Mouse (Mus musculus) skeletal muscle tissue, adult 2 months (tissue): ENCODE results near the gene Trim44.

Source experiments
- DNase-seq: peaks from one replicate; pipeline ENCODE4 v3.0.0-alpha.2; 2012; ENCODE audit warnings: low read depth, low spot score

Trim44 gene

DNA sequence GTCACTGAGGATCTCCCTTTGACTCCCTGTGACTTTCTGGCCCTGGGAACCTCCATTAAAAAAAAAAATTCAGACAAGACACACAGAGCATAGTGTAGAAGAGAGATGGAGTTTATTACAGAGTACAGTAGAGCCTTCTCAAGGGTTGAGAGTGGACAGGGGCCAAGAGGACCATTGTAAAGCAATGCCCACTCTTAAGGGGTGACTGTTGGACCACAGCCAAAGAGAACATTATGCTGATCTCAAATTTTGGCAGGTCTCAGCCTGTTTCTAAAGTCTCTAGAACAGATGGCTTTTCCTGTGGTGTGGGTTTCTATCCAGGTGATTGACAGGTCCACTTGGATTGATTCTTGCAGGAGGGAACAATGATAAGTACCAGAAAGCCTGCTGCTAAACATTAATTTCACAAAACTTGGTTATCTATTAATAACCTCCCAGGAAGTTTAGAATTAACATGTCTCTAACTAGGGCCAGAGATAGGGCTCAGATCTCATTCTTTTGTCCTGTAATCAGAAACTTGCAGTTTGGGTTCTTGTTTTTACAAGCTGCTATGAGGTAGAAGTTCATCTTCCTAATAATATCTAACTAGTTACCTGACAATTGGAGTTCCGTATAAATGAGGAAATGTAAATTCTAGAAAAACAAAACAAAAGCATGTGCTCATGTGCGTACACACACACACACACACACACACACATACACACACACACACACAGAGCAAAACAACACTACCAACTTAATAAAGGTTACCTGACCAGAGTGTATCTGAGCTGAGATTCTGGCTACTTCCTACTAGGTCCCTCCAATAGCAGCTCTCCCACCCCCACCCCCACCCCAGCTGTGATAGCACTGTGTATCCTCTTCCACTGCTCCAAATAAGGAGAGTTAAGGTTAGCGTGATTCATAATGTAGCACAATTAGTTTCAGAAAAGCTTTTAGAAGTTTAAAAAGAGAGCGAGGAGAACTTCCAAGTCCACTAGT is 1.0 kb downstream of the Trim44 start:
- no peak for DNase-seq

DNA sequence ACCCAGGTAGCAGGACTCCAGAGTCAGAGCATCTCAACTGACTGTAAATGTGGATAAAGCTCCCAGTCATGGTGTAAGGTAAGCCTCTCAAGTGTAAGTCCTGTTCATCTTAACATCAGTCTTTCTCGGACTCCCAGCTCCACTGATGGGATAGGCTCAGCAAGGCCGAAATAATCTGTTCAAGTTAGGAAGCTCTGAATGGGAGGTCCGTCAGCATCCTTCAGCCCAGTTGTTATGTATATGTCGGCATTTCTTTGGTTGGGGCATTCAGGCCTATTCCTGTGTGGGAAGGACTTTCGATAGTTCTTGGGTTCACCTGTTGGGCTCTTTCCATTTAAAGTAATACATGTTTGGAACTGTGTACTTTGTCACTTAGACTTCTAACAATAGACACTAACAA is 3.6 kb downstream of the Trim44 start:
- DNase-seq: no peak

DNA sequence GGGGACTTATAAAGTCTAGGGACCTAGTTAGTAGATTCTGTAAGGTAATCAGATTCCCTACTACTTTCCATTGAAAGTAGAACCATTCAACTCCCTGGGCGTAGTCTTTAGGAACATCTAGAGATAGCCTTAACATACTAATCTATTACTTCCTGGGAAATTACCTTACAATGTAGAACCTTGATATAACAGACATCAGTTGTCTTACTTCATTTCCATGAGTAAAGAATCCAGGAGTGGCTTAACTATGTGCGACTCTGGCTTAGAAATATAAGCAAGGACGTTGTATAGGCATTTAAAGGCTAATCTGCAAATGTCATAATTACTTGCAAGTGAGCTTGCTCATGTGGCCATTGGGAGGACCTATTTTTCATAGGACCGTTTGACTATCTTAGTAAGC is 4.3 kb downstream of the Trim44 start:
- DNase-seq: no peak

DNA sequence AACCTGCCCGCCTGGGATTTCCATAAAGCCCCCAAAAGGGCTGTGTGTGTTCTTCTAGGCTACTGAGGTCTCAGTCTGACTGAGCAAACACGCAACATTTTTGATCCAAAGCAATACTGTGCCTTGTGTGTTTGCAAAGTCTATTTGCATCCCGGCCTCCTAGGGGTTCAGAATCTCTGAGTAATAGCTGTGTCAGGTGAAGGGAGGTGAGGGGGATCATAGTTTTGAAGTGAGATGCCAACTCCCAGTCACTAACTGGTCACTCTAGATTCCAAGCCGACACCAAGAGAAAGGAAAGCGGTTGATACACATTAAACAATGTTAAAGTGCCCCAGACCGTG is 6.3 kb downstream of the Trim44 start:
- no peak for DNase-seq

DNA sequence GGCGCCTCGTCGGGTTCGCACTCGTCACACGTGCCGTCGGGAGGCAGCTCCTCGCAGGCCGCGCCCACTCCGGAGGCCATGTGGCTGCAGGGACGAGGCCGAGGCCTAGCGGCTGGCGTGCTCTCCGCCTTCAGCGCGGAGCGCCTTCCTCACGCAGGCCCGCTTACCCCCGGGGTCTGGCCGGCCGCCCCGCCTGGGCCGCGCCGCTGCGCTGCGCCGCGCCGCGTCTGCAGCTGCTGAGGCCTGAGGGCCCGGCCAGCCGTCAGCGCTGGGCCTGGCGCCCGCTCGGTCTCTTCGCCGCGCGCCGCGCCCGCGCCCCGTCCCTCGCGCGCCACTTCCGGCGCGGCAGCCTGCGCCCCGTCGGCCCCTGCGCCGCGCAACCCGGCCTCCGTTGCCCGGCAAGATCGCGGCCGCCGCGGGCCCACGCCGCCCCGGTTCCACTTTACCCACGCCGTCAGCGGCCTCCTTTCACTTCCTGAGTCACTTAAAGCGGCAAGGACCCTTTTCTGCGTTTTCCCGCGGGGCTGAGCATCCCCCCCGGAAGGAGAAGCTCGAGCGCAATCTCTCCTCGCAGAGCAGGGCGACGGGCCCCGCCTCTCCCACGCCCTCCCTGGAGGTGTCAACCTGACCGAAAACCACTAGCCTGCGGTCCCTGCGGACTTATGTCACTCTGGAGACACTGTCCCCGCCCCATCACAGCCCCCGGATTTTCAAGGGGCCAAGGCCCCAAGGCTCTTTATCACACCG is 6.8 kb downstream of the Trim44 start:
- DNase-seq: peak; percentile 65

DNA sequence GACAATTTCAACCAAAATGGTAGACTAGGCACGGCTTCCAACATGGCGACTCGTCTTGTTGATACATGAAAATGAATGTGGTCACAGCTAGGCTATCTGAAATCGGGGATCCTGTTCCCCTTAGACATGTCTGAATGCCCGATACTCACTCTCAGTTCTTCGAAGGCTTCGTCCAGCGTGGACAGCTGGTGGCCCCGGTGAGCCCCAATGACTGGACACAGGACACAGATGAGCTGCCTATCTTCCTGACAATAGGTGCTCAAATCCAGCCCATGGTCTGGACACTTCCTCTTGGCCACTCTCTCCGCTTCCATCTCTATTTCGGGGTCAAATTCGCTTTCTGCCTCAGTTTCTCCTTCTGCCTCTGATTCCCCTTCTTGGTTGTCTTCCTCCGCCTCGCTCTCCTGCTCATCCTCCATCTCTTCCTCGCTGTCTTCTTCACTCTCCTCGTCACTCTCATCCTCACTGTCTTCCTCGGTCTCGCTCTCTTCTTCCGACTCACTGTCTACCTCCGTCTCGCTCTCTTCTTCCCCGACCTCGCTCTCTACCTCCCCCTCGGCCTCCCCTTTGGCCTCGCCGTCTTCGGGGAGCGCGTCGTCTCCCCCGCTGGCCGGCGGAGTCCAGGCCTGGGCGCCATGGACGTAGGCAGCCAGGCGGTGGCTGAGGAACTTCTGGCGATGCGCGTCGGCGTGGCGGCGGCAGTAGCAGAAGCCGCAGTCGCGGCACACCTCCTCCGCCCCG is 7.6 kb downstream of the Trim44 start:
- no peak for DNase-seq

DNA sequence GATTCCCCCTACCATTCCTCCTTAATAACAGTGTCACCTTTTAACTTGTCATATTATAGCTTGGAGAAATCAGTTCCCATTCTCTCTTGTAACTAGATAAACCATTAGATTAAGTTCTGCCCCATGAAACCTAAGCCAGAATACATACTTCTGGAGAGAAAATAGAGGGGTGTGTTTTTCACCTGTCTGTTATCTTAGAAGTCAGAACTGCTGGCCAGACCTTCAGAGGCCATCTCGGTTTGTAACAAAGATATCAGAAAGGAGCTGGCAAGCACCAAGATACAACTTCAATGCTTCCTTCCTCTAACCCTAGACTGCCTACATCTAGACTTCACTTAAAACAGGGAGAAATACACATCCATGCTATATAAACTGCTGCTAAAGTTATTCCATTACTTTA is 11.1 kb downstream of the Trim44 start:
- DNase-seq: no peak

DNA sequence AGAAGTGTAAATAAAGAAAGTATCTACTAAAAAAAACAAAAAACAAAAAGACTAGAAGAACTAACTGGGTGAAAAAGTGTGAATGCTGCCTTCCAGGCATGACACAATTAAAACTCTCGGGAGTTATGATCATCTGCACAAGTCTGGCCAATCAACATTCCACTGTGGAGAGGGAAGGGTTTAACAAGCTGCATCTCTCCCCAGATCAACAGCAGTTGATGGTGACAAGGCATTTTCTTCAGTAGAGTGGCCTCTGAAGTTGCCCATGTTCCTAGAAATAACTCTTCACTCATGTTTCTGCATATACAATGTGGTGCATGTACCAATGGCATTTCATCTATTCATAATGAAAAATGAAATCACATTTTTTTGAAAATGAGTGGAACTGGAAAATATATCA is 14.2 kb downstream of the Trim44 start:
- no peak for DNase-seq

DNA sequence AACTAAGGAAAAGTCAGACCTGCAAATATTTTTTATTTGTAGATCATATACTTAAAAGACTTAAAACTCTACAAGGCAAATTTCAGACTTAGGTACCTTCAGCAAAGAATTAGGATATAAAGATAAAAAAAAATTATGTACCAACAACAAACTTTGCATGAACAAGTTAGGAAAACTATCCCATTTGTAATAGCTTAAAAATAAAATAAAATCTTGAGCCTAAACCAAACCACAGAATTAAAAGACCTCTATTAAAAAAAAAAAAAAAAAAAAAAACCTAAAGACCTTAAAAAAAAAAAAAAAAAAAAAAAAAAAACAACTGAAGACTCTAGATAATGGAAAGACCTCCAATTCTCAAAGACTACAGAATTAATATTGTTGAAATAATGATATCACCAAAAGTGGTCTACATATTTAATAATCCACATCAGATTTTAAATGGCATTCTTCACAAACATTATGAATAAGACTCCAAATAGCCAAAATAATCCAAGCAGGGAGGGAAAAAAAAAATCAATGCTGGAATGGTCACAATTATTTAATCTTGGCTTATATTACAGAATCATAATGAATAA is 22.2 kb downstream of the Trim44 start:
- no peak for DNase-seq

DNA sequence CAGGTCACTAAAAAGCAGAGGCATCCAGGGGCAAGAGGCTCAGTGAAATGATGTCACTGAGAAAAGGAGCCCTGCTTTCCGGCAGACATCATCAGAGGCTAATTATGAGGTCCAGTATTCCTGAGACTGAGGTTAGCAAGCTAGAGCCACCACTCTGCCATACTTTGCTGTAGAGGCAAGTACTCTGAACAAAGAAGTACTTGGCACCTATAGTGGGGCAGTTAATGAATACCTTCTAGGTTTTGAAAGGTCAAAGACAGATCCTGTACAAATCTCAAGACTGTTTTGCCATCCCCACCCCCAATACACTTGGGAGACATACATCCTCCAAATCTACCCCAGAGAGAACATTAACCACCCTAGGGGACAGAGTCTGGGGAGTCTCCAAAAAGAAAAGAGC is 23.1 kb downstream of the Trim44 start:
- no peak for DNase-seq

DNA sequence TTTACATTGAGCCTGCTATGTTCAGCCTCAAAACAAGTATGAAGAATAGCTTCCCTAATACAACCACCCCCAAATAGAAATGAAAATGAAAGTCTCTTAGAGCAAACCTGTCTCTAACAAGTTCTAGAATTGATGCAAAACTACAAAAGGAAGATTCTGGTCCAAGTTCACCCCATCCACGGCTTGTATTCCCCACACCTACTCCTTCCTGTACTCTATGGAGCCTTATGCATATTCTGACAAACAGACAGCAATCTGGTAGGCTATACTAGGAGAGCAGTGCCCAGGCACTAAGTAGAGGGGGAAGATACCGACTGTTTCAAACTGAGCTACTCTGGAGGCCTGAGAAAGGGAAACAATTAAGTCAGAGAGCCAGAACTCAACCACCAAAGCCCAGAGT is 23.6 kb downstream of the Trim44 start:
- DNase-seq: no peak

DNA sequence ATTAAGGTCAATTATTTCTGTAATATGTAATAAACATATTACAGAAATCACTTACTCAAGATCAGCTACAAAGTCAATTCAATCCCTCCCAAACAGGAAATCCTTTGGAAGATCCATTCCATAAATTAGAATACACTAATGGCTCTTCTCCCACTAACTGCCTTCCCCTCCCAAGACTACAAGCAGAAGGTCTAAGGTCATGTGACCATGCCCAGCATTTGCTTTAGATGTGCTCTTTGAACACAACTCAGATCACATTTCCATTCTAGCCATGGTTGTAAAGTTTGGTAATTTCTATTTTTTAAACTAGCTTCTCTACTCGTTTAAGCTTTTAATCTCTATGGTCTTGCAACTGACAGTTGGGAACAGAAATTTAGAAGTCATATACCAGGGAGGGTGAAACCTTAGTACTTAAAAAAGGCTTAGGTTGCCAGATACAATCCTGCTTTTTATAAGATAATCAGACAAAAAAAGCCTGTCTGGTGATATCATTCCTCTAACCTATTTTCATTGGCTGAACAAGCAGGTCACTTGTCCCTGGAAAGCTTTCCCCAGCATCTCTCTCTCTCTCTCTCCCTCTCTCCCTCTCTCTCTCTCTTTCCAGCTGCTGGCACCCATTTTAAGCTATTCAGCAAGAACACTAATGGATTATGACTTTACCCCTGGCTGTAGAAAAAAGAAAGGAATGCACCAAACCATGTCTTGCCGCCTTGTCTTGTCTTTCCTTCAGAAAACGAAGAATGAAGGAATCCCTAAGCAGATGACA is 24.4 kb downstream of the Trim44 start:
- DNase-seq: no peak

DNA sequence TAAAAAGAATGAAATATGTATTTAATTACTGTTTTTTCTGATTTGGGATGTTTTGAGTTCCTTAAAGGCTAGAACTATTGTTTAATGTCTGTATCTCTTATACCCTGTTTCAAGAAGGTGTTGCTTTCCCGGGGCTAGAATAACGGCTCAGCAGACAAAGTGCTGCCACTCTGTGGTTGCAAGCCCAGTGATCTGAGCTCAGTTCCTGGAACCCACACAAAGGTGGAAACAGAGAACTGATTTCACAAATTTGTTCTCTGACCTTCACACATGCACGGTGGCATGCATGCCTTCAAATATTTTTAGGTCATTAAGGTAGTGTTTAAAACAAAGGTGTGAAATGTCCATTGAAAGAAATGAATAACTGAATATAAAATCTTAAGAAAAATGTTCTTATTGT is 25.1 kb downstream of the Trim44 start:
- no peak for DNase-seq

DNA sequence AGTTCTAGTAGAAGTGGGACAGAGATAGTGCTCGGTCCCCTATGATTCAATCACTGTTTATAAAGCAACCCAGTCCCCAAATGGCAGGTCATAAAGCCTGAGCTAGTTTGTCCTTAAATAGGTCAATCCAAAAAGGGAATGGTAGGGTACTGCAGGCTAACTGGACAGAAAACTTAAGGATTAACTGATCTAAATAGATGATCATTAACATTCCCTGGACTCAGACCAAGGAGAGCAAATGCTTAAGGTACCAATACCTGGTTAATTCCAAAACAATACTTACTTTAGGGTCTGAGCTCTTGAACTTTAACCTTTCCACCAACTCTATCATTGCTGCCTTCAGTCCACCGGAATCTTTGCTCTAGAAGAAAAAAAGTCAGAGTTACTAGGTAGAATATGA is 27.0 kb downstream of the Trim44 start:
- no peak for DNase-seq

DNA sequence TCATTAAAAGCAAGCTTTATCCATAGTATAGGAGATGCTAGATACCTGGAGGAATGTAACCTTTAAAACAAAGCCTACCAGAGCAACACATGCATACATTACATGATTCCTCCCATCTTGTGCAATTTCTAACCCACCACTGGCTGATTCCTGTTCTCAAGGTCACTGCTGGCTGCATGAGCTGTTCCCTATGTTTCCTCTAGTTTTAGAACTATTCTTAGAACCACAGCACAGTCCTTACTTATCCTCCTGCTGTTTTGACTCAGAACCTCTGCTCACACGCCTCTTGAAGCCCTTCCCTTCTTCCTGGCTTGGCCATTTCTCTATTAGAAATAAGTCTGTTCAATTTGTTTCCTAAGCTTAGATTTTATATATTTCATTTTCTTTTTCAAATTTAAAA is 28.7 kb downstream of the Trim44 start:
- no peak for DNase-seq

DNA sequence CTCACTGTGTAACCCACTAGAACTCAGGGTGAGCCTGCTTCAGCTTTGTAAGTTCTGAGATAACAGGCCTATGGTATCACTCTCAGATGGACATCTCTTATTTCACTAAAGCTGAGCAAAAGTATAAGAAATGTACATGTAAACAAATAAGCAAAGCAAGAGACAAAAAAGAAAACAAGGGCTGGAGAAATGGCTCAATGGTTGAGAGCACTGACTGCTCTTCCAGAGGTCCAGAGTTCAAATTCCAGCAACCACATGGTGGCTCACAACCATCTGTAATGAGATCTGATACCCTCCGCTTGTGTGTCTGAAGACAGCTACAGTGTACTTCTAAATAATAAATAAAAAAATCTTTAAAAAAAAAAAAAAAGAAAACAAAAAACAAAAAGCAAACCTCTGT is 29.2 kb downstream of the Trim44 start:
- no peak for DNase-seq

DNA sequence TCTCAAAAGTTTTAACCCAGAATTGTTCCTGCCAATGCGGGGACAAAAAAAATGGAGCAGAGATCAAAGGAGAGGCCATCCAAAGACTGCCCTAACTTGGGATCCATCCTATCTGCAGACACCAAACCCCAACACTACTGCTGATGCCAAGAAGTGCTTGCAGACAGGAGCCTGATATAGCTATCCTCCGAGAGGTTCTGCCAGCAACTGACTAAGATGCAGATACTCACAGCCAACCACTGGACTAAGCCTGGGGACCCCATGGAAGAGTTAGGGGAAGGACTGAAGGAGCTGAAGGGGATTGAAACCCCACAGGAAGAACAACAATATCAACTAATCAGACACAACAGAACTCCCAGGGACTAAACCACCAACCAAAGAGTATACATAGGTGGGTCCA is 30.3 kb downstream of the Trim44 start:
- DNase-seq: no peak

DNA sequence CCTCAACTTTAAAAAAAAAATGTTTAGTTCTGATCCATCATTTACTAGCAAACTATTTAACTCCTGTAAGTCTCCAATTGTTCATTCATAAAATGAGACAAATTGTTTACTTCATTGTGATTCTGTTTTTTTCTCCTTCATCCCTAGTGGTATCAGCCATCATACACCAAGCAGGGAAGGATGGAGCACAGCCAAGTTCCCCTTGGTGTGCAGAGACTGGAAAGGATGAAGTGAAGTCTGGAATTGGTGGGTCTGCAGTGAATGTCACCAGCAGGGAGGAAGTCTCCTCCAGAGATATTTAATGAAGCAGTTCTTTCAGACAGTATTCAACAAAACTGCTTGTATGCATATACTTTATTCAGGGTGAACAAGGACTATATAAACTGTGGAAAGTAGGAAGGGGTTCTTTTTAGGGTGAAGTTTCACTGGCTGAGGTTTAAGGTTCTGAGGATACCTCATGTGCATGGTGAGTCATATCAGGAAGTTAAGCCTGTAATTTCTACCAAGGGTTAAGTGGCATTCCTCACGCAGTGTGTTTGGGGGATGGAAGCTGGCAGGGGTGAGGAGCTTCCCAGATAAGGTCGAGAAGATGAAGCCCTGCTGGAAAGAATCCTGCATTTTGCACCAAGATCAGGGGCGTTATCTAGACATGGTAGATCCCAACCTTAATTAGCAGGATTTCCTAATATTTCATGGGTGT is 34.1 kb downstream of the Trim44 start:
- no peak for DNase-seq

DNA sequence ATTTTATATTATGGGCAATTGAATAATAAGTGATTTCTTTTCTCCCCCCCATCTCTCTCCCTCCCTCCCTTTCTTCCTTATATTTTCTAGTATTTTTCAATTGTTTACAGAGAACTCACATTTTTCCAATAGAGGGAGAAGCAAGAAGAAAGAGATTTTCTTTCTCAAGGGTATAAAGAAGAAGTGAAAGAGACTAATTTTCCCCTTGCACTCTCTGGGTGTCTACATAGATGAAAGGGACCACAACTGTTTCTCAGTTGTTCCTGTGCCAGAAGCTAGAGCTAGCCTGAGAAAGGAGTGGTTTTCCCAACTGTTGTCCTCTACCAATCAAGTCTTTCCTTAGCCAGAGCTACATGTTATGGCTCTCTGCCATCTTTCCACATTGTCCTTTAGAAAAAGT is 34.9 kb downstream of the Trim44 start:
- no peak for DNase-seq

DNA sequence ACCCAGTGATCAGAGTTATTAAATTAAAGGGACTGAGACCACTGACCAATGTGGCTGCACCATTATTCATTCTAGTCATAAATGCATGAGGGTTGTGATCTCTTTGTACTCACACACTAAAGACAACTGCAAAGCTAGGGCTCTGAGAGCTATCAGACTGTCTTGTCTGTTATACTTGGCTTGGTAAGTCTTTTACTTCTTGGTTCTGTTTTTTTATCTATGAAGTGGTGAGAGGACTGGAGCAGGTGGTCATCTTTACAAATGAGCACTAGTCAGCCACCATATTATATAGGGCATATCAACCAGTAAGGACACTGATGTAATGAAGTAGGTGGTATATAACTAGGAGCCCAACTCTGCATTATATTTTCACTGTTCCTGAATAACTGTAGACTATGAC is 36.3 kb downstream of the Trim44 start:
- no peak for DNase-seq
